Mouse (Mus musculus) urinary bladder, postnatal 4 days (tissue): ENCODE measurements at regions not wholly inside any gene's neighbourhood (a gene's known extent, or its start where the extent isn't known, plus 50 kb on each side); places are given as distances from the start of the nearest gene placed in this dataset.
"Not testable (repeated sequence)": the region's sequence is repeated elsewhere in the genome, so short reads cannot be mapped to it uniquely, and the experiment has no call there.

Experiments
- DNase-seq, 2 experiments: peaks; one replicate each; pipeline ENCODE4 v3.0.0; 2021 to 2022; ENCODE audit warnings: low spot score in 2 of 2

DNA sequence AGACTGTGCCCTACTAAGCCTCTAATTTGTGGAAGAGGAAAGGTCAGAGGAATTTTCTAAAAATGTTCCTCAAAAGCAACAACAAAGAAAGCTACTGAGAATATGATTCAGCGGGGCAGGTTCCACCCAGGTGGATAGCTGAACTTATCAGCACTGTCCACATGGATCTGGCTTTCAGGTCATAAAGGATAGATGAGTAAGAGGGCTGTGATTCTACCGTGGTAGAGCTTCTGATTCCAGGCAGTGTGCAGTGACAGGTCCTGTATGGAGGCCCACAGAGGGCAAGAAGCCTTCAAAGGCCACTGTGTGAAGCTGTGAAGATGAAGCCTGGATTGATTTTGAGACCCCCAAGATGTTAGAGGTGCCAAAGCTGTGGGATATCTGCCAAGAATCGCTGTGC is 51.8 kb downstream of the Teddm3 start:
- not testable (repeated sequence) for DNase-seq

DNA sequence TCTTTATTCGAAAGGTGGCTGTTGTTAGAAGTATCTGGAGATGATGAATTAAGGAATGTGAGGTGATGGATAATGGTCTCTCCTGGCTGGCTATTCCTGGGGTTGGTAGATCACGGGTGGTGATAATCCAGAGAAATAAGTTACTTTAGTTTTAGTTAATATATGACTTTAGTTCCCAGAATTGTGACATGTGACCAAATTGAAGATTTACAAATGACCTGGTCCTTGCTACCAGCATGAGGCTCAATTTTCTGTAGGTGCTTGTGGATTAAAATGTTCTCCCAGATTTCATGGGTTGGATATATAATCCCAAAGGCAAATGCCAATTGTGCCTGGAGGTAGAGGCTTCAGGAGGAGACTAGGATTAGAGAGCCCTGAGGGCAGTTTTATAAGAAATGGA is 53.7 kb downstream of the Teddm3 start:
- not testable (repeated sequence) for DNase-seq

DNA sequence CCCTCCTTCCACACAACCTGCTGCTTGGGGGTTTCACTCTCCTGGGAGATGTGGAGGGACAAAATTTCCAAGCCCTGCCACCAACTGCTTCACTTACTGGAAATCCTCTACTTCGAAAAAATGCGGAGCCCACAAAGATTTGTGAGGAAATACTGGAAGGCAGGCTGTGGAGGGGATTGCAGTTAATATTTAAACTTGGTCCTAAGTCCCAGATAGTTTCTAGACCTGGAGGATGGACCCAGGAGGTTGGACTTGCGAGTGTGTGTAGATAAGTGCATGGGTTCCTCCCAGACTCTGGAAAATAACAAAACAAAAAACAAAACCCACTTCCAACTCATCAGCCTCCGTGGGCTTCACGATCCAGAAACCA is 79.0 kb downstream of the Teddm3 start:
- no peak for DNase-seq

DNA sequence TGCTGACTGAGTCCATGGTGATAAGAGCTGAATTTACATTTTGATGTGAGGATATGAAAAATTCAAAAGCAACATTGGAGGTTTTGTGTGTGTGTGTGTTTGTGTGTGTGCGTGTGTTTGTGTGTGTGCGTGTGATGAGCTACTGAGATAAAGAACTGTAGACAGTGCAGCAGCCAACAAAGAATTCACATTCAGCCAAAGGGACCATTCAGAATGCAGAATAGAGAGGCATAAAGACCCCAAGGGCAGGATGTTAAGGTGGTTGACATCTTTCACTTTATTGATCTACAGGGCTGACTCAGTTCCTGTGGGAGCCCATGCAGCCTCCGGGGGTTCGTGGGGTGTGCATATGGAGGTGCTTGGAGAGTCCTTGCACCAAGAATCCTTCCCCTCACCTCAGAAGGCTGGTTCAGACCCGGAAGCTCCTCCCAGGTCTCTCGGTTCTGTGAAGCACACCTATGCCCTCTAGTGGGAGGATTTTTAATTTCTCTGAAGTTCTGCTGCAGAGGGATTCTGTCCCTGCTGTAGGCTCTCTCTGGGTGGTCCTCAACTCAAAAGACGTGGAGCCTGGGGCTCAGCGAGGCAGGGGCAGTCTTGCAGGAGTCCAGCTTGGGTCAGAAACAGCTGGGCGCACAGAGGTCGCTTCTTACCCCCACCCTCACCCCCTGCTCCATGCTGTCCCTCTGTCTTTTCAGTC is 79.6 kb downstream of the Teddm3 start:
- DNase-seq = peak in 1 of 2 experiments; percentile 20

DNA sequence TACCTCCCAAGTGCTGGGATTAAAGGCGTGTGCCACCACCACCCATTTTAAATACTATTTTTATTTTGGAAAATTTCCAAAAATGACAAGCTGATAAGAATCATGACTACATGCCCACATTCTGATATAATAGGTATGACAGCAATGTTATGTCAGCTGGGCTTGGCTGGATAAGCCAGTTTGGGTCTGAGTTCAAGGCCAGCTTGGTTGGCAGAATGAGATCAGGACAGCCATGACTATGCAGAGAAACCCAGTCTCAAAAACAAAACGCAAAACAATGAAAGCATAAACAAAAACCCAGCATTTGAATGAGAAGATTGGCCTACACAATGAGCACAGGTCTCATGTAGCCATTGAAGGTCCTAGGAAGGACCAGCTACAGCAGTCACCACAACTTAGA is 93.6 kb downstream of the Teddm3 start:
- DNase-seq = no peak

DNA sequence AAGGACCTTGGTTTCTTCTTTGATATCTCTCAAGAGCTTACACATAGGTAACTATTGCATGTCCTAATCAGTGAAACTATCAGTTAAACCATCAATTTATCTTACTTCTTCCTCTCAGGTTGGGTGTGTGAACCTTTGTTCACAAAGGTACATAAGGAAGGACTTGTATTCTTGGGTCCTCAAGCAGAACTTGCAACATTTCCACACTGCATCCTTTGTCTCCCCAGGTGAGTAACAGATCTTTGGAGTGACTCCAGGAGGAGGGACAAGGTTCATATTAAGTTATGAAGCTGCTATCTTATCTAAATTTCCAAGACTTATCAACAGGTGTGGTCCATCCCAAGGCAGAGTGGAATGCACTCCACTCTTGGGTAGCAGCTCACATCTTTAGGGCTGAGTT is 99.0 kb downstream of the Teddm3 start:
- DNase-seq = no peak

DNA sequence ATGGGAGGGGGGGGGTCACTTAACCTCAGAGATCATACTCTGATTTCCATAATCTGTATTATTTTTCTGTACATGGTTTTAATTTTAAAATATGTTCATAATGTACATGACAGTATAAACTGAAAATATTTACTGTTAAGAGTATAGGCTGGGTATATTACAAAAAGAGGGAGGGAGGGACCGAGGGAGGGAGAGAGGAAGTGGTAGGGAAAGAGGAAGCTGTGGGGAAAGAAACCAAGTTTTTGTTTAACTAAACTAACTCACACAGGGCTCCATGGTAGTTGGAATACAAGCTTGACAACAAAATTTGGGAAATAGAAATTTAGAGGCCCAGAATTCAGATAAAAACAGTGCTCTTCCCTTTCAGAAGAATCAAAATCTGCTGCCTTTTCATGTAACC is 131.7 kb downstream of the Teddm3 start:
- DNase-seq = not testable (repeated sequence)

DNA sequence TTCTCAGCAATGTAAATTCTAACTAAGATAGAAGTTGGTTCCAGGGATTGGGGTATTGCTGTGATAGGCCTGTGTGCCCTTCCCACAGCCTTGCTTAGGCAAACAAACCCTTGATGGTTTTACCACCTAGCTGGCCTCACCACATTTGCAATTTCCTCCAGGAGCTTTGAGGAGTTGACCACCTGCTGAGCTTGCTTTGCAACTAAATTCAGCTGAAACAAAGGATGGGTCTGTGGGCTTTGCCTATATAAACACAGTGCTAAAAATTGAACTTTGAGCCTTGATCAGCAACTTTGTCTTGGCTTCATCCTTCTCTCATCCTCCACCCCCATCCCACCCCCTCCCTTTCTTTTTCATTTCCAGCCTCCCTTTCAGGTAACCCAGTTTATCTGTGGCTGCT is 148.9 kb downstream of the Teddm3 start:
- no peak for DNase-seq

DNA sequence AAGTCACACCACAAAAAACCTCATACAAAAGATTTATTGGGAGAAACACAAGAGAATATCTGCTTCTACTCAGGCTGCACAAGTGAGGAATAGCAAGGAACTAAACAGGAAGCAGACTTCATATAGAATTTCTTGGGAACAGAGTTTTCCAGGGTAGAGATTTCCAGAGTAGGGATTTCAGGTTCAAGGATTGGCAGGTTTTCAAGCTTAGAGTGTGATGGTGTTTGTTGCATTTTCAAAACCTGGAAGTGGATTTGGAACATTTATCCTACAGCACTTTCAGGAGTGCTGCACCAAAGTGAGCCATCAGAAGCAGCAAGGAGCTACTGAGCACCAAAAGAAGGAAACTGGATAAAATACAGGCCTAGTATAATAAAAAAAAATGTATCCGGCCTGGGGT is 152.7 kb downstream of the Teddm3 start:
- no peak for DNase-seq

DNA sequence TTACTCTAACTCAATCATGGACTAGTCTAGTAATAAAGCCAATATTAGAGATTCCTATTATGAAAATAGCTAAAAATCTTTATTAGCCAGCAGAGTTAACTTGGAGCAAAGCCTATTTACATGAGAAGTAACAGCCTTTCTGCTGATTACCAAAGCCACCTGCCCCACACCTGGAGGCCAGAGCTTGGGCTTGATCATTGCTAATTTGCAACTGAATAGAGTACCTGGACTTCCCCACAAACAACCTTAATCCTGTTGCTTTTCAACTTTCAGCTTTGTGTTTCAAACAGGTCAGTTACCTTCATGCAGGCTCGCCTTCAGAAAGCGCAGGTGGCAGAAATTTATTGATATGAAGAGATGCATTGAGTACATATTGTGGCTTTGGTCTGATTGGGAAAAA is 163.3 kb downstream of the Teddm3 start:
- no peak for DNase-seq

DNA sequence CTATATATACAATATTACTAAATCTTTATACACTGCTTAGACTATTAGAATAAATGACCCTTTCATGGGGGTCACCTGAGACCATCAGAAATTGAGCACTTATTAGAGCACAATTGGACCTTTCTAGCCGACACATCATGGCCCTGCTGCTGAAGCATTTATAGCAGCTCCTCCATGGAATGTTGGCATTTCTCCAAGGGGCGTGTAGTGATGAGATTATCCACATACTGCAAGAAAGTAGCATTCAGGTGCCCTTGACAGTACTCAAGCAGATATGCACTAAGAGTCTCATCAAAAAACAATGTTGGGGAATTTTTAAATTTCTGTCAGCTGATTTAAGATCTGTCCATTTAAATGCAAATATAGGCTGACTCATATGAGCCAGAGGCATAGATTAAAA is 178.4 kb downstream of the Teddm3 start:
- DNase-seq = no peak

DNA sequence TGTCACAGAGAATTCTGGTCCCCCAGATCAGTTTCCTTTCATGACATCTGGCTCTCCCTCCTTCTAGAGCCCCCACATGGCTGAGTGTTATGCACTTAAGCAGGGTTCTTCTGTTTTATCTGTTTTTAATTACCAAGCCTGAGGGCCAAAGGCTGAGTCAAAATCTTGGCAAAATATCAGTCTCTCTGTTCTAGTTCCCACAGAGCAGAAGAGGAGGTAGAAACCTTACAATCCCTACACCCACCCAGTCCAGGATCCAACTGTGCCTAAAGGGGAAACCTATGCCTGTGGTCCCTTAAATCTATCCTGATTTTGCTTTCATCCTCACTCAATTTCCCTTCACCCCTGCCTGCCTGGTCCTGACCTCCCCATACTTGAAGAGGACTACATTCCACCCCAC is 181.4 kb downstream of the Teddm3 start:
- no peak for DNase-seq

DNA sequence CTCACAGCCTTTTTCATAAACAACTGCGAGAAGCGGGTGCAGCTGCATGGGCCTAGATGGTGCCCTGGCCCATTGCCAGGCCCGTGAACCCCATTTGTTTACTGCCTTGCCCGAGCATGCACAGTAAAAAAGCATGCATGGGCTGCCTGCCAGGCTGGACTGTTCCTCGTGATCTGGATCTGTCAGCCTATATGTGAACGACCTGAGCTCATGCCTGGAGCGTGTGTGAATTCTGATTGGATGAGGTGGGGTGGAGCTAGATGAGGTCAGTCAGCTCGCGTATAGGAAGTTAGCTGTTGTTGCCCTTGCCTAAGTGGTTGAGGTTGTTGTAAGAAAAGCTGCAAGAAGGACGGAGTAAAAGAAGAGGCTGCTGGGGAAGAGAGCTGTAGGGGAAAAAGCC is 194.9 kb downstream of the Teddm3 start:
- DNase-seq = peak in 1 of 2 experiments; percentile 31

DNA sequence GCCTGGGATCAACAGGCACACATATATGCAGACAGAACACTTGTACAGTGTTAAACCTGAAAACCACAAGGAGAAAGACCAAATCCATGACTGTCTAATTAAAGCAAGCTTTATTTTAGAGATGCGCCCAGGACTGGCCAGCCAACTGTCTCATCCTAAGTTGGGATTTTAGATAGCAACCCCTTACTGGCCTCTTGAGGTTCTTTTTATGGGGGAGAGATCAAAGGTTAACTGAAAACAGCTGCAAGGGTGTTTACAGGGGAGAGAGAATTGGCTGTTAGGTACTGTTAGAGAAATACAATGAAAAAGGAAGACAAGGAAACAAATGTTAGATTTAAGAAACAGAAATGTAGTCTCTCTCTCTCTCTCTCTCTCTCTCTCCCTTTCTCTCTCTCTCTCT is 202.4 kb upstream of the Thpo start:
- DNase-seq = no peak

DNA sequence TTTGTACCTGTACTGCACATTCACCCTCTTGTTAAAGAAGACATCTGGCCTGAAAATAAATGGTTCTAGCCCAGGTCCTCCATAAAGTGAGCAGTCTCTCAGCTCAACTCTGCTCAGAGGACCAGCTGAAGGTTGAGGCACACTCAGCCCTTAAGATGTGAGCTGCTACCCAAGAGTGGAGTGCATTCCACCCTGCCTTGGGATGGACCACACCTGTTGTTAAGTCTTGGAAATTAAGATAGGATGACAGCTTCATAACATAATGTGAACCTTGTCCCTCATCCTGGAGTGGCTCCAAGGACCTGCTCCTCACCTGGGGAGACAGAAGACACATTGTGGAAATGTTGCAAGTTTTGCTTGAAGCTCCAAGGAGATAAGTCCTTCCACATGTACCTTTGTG is 200.5 kb upstream of the Thpo start:
- DNase-seq = not testable (repeated sequence)

DNA sequence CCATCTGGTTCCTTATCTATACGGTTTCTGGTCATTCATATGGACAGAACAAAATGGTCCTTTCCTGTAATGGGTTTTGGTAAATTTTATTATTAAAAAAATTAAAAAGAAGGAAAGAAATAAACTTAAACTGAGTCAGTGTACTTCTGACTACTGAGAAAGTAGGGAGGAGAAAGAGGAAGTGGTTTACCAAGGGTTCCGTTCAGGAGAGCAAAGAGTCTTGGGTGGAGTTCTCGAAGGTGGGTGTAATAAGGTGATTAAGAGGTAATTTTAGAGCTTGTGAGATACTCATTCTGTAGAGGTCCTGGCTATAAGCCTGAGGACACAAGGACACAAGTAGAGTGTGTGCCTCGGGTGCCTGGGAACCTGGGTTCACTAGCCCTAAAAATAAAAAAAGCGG is 195.7 kb upstream of the Thpo start:
- DNase-seq = not testable (repeated sequence)

DNA sequence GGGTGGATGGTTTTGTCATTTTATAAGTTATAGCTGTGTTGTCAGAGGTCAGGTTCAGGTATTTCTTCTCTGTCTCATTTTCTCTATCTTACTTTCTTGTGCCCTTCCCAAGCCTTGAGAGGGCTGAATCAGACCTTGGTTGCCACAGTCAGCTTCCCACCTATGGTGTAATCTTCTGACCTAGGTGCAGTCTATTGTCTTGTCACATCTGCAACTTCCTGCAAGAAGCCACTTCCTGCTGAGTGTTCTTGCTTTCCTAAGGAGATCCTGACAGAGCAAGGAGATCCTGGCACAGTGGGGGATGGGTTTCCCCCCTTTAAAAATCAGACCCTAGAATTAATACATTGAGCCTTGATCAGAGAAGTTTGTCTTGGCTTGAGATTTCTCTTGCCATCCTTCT is 191.5 kb upstream of the Thpo start:
- DNase-seq = not testable (repeated sequence)

DNA sequence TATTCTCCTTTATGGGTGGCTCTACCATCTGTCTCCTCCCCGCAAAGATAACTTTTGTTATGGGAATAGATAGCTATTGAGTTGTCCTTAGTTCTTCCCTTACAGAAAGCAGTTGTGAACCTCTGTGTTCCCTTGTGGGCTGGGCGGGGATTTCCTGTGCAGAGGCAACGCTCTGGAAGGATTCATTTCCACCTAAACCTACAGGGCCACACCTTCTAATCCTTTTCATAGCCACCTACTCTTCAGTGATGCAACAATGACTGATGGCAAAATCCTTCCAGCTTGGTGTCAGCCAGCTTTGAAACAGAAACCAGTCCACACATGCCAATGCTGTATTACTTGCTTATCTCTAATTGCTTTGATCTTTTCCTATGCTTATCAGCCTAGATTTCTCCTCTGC is 176.6 kb upstream of the Thpo start:
- DNase-seq = not testable (repeated sequence)

DNA sequence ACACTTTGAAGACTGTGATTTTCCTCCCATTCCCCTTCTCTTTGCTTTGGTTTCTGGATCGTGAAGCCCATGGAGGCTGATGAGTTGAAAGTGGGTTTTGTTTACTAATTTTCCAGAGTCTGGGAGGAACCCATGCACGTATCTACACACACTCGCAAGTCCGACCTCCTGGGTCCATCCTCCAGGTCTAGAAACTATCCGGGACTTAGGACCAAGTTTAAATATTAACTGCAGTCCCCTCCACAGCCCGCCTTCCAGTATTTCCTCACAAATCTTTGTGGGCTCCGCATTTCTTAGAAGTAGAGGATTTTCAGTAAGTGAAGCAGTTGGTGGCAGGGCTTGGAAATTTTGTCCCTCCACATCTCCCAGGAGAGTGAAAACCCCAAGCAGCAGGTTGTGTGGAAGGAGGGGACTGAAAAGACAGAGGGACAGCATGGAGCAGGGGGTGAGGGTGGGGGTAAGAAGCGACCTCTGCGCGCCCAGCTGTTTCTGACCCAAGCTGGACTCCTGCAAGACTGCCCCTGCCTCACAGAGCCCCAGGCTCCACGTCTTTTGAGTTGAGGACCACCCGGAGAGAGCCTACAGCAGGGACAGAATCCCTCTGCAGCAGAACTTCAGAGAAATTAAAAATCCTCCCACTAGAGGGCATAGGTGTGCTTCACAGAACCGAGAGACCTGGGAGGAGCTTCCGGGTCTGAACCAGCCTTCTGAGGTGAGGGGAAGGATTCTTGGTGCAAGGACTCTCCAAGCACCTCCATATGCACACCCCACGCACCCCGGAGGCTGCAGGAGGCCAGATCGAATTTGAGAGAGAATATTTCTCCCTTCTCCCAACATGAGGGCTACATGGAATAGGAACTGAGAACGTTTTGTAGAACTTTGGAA is 174.4 kb upstream of the Thpo start:
- not testable (repeated sequence) for DNase-seq

DNA sequence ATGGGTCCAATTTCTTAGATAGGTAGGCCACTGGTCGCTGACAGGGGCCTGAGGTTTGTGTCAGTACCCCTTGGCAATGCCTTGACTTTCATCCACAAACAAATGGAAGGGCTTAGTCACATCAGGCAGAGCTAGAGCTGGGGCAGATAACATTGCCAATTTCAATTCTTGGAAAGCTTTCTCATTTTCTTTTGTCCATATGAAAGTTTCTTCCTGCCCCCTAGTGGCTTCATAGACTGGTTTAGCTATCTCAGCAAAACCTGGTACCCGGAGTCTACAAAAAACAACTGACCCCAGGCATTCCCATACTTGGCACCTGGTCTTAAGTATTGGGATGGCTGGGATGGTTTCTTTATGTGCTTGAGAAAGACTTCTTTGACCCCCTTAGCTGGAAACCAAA is 161.4 kb upstream of the Thpo start:
- no peak for DNase-seq

DNA sequence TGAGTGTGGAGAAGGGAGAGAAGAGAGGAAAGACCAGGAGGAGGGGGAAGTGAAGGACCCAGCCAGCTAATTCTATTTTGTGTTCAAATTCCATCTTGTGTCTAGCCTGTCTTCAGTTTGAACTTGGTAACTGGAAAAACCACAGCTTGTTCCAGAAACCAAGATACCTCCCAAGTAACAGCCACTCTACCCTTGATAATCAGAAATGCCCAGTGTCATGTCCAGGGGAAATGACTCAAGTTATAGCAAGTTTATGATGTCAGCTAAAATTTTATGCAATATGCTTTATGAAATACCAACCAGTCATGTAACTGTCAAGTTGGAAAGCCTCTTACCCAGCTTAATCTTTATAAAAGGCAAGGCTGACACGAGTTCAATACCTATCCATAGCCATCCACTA is 137.4 kb upstream of the Thpo start:
- DNase-seq = no peak

DNA sequence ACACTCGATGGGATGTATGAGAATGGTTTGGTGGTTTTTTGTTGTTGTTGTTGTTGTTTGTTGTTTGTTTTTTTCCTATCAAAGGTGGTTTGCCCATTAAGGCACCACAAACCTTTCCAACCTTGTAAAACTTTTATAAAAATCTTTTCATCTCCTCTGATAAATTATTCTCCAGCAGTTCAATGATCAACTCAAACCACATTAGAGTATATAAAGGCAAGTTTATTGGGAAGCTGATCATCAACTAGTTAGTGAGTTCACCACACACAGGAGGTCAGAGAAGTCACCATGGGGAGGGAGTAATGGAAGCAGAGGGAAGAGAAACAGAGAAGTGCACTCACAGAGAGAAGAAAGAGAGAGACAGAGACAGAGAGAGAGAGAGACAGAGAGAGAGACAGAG is 132.5 kb upstream of the Thpo start:
- no peak for DNase-seq

DNA sequence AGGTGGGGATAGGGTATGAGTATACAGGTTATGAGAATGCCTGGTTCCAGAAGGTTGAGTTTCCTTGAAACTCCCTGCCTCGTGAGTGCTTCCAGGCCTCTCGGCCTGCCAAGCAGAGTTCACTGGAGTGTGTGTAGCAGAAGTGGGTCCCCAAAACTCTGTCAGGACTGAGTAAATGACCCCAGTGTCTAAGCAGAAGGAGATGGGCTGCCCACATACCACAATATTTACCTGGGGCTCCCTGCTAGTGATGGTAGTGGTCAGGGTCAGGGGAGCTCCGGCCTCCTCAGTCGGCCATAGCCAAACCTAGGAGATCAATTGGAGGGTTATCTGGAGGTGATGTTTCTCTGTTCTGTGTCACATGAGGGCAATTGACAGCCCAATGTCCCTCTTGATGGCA is 126.9 kb upstream of the Thpo start:
- no peak for DNase-seq
